Mouse (Mus musculus): ENCODE results near the gene Irf2bp2.

The Irf2bp2 gene

GRCm38 (mm10) chr8:126567674-126568073 is 26.1 kb downstream of the Irf2bp2 start:
- DNase-seq (ENCODE audit: low read depth, low spot score), result no peak

GRCm38 (mm10) chr8:126566446-126567062 is 27.2 kb downstream of the Irf2bp2 start:
- peak; percentile 47 for DNase-seq (ENCODE audit: low read depth, low spot score)

- DNase-seq (ENCODE audit: low read depth, low spot score), result no peak
Observed at GRCm38 (mm10) chr8:126565954-126566445, 27.8 kb downstream of the Irf2bp2 start.

- no peak for DNase-seq (ENCODE audit: low read depth, low spot score)
Observed at GRCm38 (mm10) chr8:126565231-126565781, 28.5 kb downstream of the Irf2bp2 start.

- DNase-seq (ENCODE audit: low read depth, low spot score), result peak; percentile 61
Observed at GRCm38 (mm10) chr8:126564551-126565154, 29.1 kb downstream of the Irf2bp2 start.

GRCm38 (mm10) chr8:126561316-126561841 is 32.4 kb downstream of the Irf2bp2 start:
- peak; percentile 59 for DNase-seq (ENCODE audit: low read depth, low spot score)

- no peak for DNase-seq (ENCODE audit: low read depth, low spot score)
Observed at GRCm38 (mm10) chr8:126558400-126558953, 35.3 kb downstream of the Irf2bp2 start.

- peak; percentile 93 for DNase-seq (ENCODE audit: low read depth, low spot score)
Observed at GRCm38 (mm10) chr8:126557403-126557802, 36.4 kb downstream of the Irf2bp2 start.

- no peak for DNase-seq (ENCODE audit: low read depth, low spot score)
Observed at GRCm38 (mm10) chr8:126556691-126557090, 37.1 kb downstream of the Irf2bp2 start.

GRCm38 (mm10) chr8:126554741-126555140 is 39.0 kb downstream of the Irf2bp2 start:
- no peak for DNase-seq (ENCODE audit: low read depth, low spot score)

- DNase-seq (ENCODE audit: low read depth, low spot score), result no peak
Observed at GRCm38 (mm10) chr8:126551871-126552270, 41.9 kb downstream of the Irf2bp2 start.

GRCm38 (mm10) chr8:126550944-126551357 is 42.8 kb downstream of the Irf2bp2 start:
- no peak for DNase-seq (ENCODE audit: low read depth, low spot score)

GRCm38 (mm10) chr8:126547841-126548240 is 45.9 kb downstream of the Irf2bp2 start:
- no peak for DNase-seq (ENCODE audit: low read depth, low spot score)

- no peak for DNase-seq (ENCODE audit: low read depth, low spot score)
Observed at GRCm38 (mm10) chr8:126547361-126547760, 46.4 kb downstream of the Irf2bp2 start.

GRCm38 (mm10) chr8:126546480-126546879 is 47.3 kb downstream of the Irf2bp2 start:
- DNase-seq (ENCODE audit: low read depth, low spot score), result no peak

- no peak for DNase-seq (ENCODE audit: low read depth, low spot score)
Observed at GRCm38 (mm10) chr8:126543407-126543806, 50.4 kb downstream of the Irf2bp2 start.

- DNase-seq (ENCODE audit: low read depth, low spot score), result no peak
Observed at GRCm38 (mm10) chr8:126542757-126543156, 51.0 kb downstream of the Irf2bp2 start.

GRCm38 (mm10) chr8:126542090-126542689 is 51.6 kb downstream of the Irf2bp2 start:
- DNase-seq (ENCODE audit: low read depth, low spot score), result no peak

GRCm38 (mm10) chr8:126540298-126540697 is 53.5 kb downstream of the Irf2bp2 start:
- no peak for DNase-seq (ENCODE audit: low read depth, low spot score)

GRCm38 (mm10) chr8:126539355-126540093 is 54.3 kb downstream of the Irf2bp2 start:
- peak; percentile 49 for DNase-seq (ENCODE audit: low read depth, low spot score)

- peak; percentile 66 for DNase-seq (ENCODE audit: low read depth, low spot score)
Observed at GRCm38 (mm10) chr8:126538648-126539354, 55.0 kb downstream of the Irf2bp2 start.

Data from ES-CJ7 (cell line).